Mouse (Mus musculus): ENCODE results near the gene Copz2. TPM values are rescaled to one million over a fixed set of nuclear protein-coding genes. Genes with fewer than 3 reads are reported as not detected.

The Copz2 gene
- total and polyA plus RNA-seq, 3 experiments = 0.52 to 9.0 (median 3.1) TPM

- ATAC-seq (ENCODE audit: extremely low read depth, insufficient number of reproducible peaks, low FRiP score, poor library complexity, severe bottlenecking) (no peak), DNase-seq (ENCODE audit: low spot score) (peak; percentile 21)
- H3K36me3 ChIP-seq (replicated peaks) = no peaks in the 10 kb centered on the region
- H3K27me3 ChIP-seq (ENCODE audit: insufficient read depth, low read length) = peaks cover 77% of the 10 kb centered on the region
- TF ChIP-seq CTCF (IDR thresholded peaks at IDR 0.05; ENCODE audit: low read depth, low read length) (no peak), TAL1 (conservative IDR thresholded peaks at IDR 0.05; ENCODE audit: low read depth, low read length) (no peak), GATA2 (IDR thresholded peaks at IDR 0.05; ENCODE audit: borderline replicate concordance, low read depth, low read length) (no peak), GATA1 (IDR thresholded peaks at IDR 0.05; ENCODE audit: borderline replicate concordance, low read length) (no peak), POLR2AphosphoS5 (IDR thresholded peaks at IDR 0.05; ENCODE audit: insufficient replicate concordance, low read depth, low read length) (no peak)
- H3K9me3 ChIP-seq (replicated peaks) = no peaks in the 10 kb centered on the region
- peak overlapping the region; percentile 46; the same call in 1 of the 2 replicates for H3K4me3 ChIP-seq (ENCODE audit: low read depth, low read length)
- peaks cover 3% of the 10 kb centered on the region; the same call in 1 of the 2 replicates for H3K4me1 ChIP-seq (ENCODE audit: insufficient read depth, low read depth, low read length)
Observed at GRCm38 (mm10) chr11:96875745-96876144, 26.1 kb downstream of the Copz2 start.

GRCm38 (mm10) chr11:96876300-96877040, 26.8 kb downstream of the Copz2 start:
- H3K4me3 ChIP-seq (ENCODE audit: low read depth, low read length) = no peak overlapping the region
- ATAC-seq (ENCODE audit: extremely low read depth, insufficient number of reproducible peaks, low FRiP score, poor library complexity, severe bottlenecking) (no peak), DNase-seq (ENCODE audit: low spot score) (no peak)
- H3K36me3 ChIP-seq (replicated peaks) = no peaks in the 10 kb centered on the region
- no peaks in the 10 kb centered on the region for H3K9me3 ChIP-seq (replicated peaks)
- H3K4me1 ChIP-seq (ENCODE audit: insufficient read depth, low read depth, low read length) = peaks cover 3% of the 10 kb centered on the region; the same call in 1 of the 2 replicates
- peaks cover 77% of the 10 kb centered on the region for H3K27me3 ChIP-seq (ENCODE audit: insufficient read depth, low read length)
- TF ChIP-seq GATA2 (IDR thresholded peaks at IDR 0.05; ENCODE audit: borderline replicate concordance, low read depth, low read length) (no peak), GATA1 (IDR thresholded peaks at IDR 0.05; ENCODE audit: borderline replicate concordance, low read length) (no peak), CTCF (IDR thresholded peaks at IDR 0.05; ENCODE audit: low read depth, low read length) (no peak)

- Histone ChIP-seq H3K27me3 (ENCODE audit: insufficient read depth, low read length) (peaks cover 73% of the 10 kb centered on the region), H3K9me3 (replicated peaks) (no peaks in the 10 kb centered on the region), H3K4me3 (ENCODE audit: low read depth, low read length) (no peak overlapping the region), H3K4me1 (ENCODE audit: insufficient read depth, low read depth, low read length) (peaks cover 3% of the 10 kb centered on the region; the same call in 1 of the 2 replicates), H3K36me3 (replicated peaks) (no peaks in the 10 kb centered on the region)
- DNase-seq (ENCODE audit: low spot score) (no peak), ATAC-seq (ENCODE audit: extremely low read depth, insufficient number of reproducible peaks, low FRiP score, poor library complexity, severe bottlenecking) (no peak)
- no peak for TF ChIP-seq GATA2 (IDR thresholded peaks at IDR 0.05; ENCODE audit: borderline replicate concordance, low read depth, low read length)
Observed at GRCm38 (mm10) chr11:96877071-96877470, 27.4 kb downstream of the Copz2 start.

GRCm38 (mm10) chr11:96878715-96879114, 29.0 kb downstream of the Copz2 start:
- no peak for TF ChIP-seq GATA1 (IDR thresholded peaks at IDR 0.05; ENCODE audit: borderline replicate concordance, low read length)
- no peak for TF ChIP-seq GATA2 (IDR thresholded peaks at IDR 0.05; ENCODE audit: borderline replicate concordance, low read depth, low read length)
- TF ChIP-seq CTCF (IDR thresholded peaks at IDR 0.05; ENCODE audit: low read depth, low read length) = no peak
- TF ChIP-seq TAL1 (conservative IDR thresholded peaks at IDR 0.05; ENCODE audit: low read depth, low read length) = no peak
- no peak for TF ChIP-seq POLR2AphosphoS5 (IDR thresholded peaks at IDR 0.05; ENCODE audit: insufficient replicate concordance, low read depth, low read length)
- Histone ChIP-seq H3K27me3 (ENCODE audit: insufficient read depth, low read length) (peaks cover 69% of the 10 kb centered on the region), H3K9me3 (replicated peaks) (no peaks in the 10 kb centered on the region), H3K4me1 (ENCODE audit: insufficient read depth, low read depth, low read length) (peaks cover 3% of the 10 kb centered on the region; the same call in 1 of the 2 replicates), H3K36me3 (replicated peaks) (no peaks in the 10 kb centered on the region), H3K4me3 (ENCODE audit: low read depth, low read length) (no peak overlapping the region)
- DNase-seq (ENCODE audit: low spot score) (no peak), ATAC-seq (ENCODE audit: extremely low read depth, insufficient number of reproducible peaks, low FRiP score, poor library complexity, severe bottlenecking) (no peak)

- no peak for ATAC-seq (ENCODE audit: extremely low read depth, insufficient number of reproducible peaks, low FRiP score, poor library complexity, severe bottlenecking)
- no peak overlapping the region for H3K4me3 ChIP-seq (ENCODE audit: low read depth, low read length)
- peaks cover 3% of the 10 kb centered on the region; the same call in 1 of the 2 replicates for H3K4me1 ChIP-seq (ENCODE audit: insufficient read depth, low read depth, low read length)
- no peak for DNase-seq (ENCODE audit: low spot score)
- H3K27me3 ChIP-seq (ENCODE audit: insufficient read depth, low read length) = peaks cover 70% of the 10 kb centered on the region
- no peaks in the 10 kb centered on the region for H3K9me3 ChIP-seq (replicated peaks)
- H3K36me3 ChIP-seq (replicated peaks) = no peaks in the 10 kb centered on the region
- TF ChIP-seq CTCF (IDR thresholded peaks at IDR 0.05; ENCODE audit: low read depth, low read length) (no peak), TAL1 (conservative IDR thresholded peaks at IDR 0.05; ENCODE audit: low read depth, low read length) (no peak), POLR2AphosphoS5 (IDR thresholded peaks at IDR 0.05; ENCODE audit: insufficient replicate concordance, low read depth, low read length) (no peak)
Observed at GRCm38 (mm10) chr11:96879359-96879758, 29.7 kb downstream of the Copz2 start.

GRCm38 (mm10) chr11:96880296-96880695, 30.6 kb downstream of the Copz2 start:
- ATAC-seq (ENCODE audit: extremely low read depth, insufficient number of reproducible peaks, low FRiP score, poor library complexity, severe bottlenecking) = no peak
- H3K27me3 ChIP-seq (ENCODE audit: insufficient read depth, low read length) = peaks cover 72% of the 10 kb centered on the region
- H3K36me3 ChIP-seq (replicated peaks) = no peaks in the 10 kb centered on the region
- H3K4me1 ChIP-seq (ENCODE audit: insufficient read depth, low read depth, low read length) = peaks cover 3% of the 10 kb centered on the region; the same call in 1 of the 2 replicates
- no peak for TF ChIP-seq GATA1 (IDR thresholded peaks at IDR 0.05; ENCODE audit: borderline replicate concordance, low read length)
- no peak for TF ChIP-seq GATA2 (IDR thresholded peaks at IDR 0.05; ENCODE audit: borderline replicate concordance, low read depth, low read length)
- no peak for TF ChIP-seq CTCF (IDR thresholded peaks at IDR 0.05; ENCODE audit: low read depth, low read length)
- no peak for TF ChIP-seq POLR2AphosphoS5 (IDR thresholded peaks at IDR 0.05; ENCODE audit: insufficient replicate concordance, low read depth, low read length)
- no peak for TF ChIP-seq TAL1 (conservative IDR thresholded peaks at IDR 0.05; ENCODE audit: low read depth, low read length)
- no peak for DNase-seq (ENCODE audit: low spot score)
- H3K9me3 ChIP-seq (replicated peaks) = no peaks in the 10 kb centered on the region
- H3K4me3 ChIP-seq (ENCODE audit: low read depth, low read length) = no peak overlapping the region
